Mouse (Mus musculus) cerebellum, postnatal 4 days (tissue): Measurements from ENCODE around the gene Gm16867.
"Not testable (repeated sequence)": the region's sequence is repeated elsewhere in the genome, so short reads cannot be mapped to it uniquely, and the experiment has no call there.

Experiments
- DNase-seq, 2 experiments: peaks; one replicate each; pipeline ENCODE4 v3.0.0; 2022; ENCODE audit warnings: low spot score in 2 of 2, mixed read lengths in 1 of 2

The Gm16867 gene

GRCm38 (mm10) chr14:69503174-69503573 is at the start of gene Gm16867:
Gene Gm16867, minus strand, starts transcription at chr14:69503362.
- DNase-seq: not testable (repeated sequence)

GRCm38 (mm10) chr14:69547310-69547709 is 44.1 kb upstream of the Gm16867 start:
- DNase-seq: not testable (repeated sequence)

GRCm38 (mm10) chr14:69545052-69545451 is 41.9 kb upstream of the Gm16867 start:
- DNase-seq: not testable (repeated sequence)

- not testable (repeated sequence) for DNase-seq
These were observed 40.9 kb upstream of the Gm16867 start for GRCm38 (mm10) chr14:69544033-69544432.

- DNase-seq: not testable (repeated sequence)
These were observed 39.5 kb upstream of the Gm16867 start for GRCm38 (mm10) chr14:69542695-69543094.

GRCm38 (mm10) chr14:69540113-69540512 is 37.0 kb upstream of the Gm16867 start:
- not testable (repeated sequence) for DNase-seq

GRCm38 (mm10) chr14:69536539-69536938 is 33.4 kb upstream of the Gm16867 start:
- not testable (repeated sequence) for DNase-seq

GRCm38 (mm10) chr14:69526202-69526601 is 23.0 kb upstream of the Gm16867 start:
- not testable (repeated sequence) for DNase-seq

GRCm38 (mm10) chr14:69523001-69523400 is 19.8 kb upstream of the Gm16867 start:
- not testable (repeated sequence) for DNase-seq

- DNase-seq: not testable (repeated sequence)
These were observed 17.6 kb upstream of the Gm16867 start for GRCm38 (mm10) chr14:69520810-69521209.

GRCm38 (mm10) chr14:69512449-69512848 is 9.3 kb upstream of the Gm16867 start, which contains the start of gene Gm27179:
Gene Gm27179, minus strand, starts transcription at chr14:69512549.
- not testable (repeated sequence) for DNase-seq

- DNase-seq: not testable (repeated sequence)
These were observed 3.8 kb upstream of the Gm16867 start for GRCm38 (mm10) chr14:69507000-69507399.

GRCm38 (mm10) chr14:69502440-69503150 is 567 bp downstream of the Gm16867 start:
- DNase-seq: not testable (repeated sequence)

GRCm38 (mm10) chr14:69496259-69496658 is 6.9 kb downstream of the Gm16867 start:
- not testable (repeated sequence) for DNase-seq

GRCm38 (mm10) chr14:69494946-69495345 is 8.2 kb downstream of the Gm16867 start:
- DNase-seq: not testable (repeated sequence)

GRCm38 (mm10) chr14:69494522-69494921 is 8.6 kb downstream of the Gm16867 start:
- DNase-seq: not testable (repeated sequence)

GRCm38 (mm10) chr14:69488001-69488400 is 15.2 kb downstream of the Gm16867 start:
- DNase-seq: not testable (repeated sequence)

GRCm38 (mm10) chr14:69485466-69486135 is 17.6 kb downstream of the Gm16867 start:
- not testable (repeated sequence) for DNase-seq

- not testable (repeated sequence) for DNase-seq
These were observed 29.1 kb downstream of the Gm16867 start for GRCm38 (mm10) chr14:69473941-69474646.

GRCm38 (mm10) chr14:69473322-69473721 is 29.8 kb downstream of the Gm16867 start:
- not testable (repeated sequence) for DNase-seq

GRCm38 (mm10) chr14:69470122-69470708 is 32.9 kb downstream of the Gm16867 start:
- not testable (repeated sequence) for DNase-seq
